Mouse (Mus musculus) heart, adult 2 months (tissue): ENCODE data around the gene Ccl1.

Experiments
- CTCF ChIP-seq: fragments of 200-600 bp; IDR thresholded peaks from 2 replicates; pipeline ENCODE4 v1.8.1; 2022; ENCODE audit warnings: antibody characterized with exemption, mild to moderate bottlenecking, moderate library complexity
- EP300 ChIP-seq: fragments of 200-500 bp; IDR thresholded peaks from 2 replicates; pipeline ENCODE4 v1.6.1; 2011; ENCODE audit warnings: low read depth, low read length, control low read depth; ENCODE audit not compliant: insufficient read depth
- POLR2A ChIP-seq: fragments of 200-500 bp; IDR thresholded peaks from 2 replicates; pipeline ENCODE4 v1.6.1; 2011; ENCODE audit warnings: mild to moderate bottlenecking, low read depth, low read length, control low read depth; ENCODE audit not compliant: insufficient read depth

DNA sequence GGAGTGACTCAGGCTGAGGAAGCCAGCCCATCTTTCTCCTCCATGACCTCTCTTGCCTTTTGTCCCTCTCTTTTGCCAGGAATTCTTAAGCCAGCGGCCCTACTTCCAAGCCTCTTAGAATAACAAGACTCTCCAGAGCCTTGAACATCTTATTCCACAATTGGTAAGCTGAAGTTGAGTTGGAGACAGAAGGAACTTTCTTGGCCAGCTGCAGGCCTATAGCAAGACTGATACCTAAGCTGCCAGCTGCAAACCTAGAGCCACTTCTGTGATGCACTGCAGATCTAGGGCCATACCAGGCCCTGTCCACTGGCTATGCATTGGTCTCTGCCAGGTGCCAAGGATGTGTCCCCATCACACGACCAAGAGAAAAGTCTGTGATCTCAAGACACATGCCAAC, 132.0 kb downstream of the Ccl1 start:
- TF ChIP-seq POLR2A = no peak
- TF ChIP-seq EP300 = no peak
- no peak for TF ChIP-seq CTCF
